Mouse (Mus musculus) erythroblast, adult 5-6 weeks (primary cell): Measurements from ENCODE around the gene Cldn1. TPM values are rescaled to one million over a fixed set of nuclear protein-coding genes. Genes with fewer than 3 reads are reported as not detected.

Experiments
- ATAC-seq: replicated peaks from 2 replicates; pipeline ENCODE4 v1.8.0; 2016; ENCODE audit warnings: moderate number of reproducible peaks, mild to moderate bottlenecking, moderate TSS enrichment, inconsistent platforms; ENCODE audit not compliant: poor library complexity, low FRiP score, severe bottlenecking
- total RNA-seq, 2 experiments: library from RNA; stranded (forward) in 1 of 2; stranded (reverse) in 1 of 2; fragments of 150-400 nt in 1 of 2; fragments of 200-764, 138-1000 nt in 1 of 2; gene quantifications; 2 replicates each; pipeline versions ENCODE4 v1.2.3 to v1.2.4; 2015 to 2017; ENCODE audit warnings: low replicate concordance in 2 of 2

Cldn1 gene
- 6.0 and 6.1 TPM in 2 replicates for total RNA-seq (2015; ENCODE audit: low replicate concordance)
- total RNA-seq (2017; ENCODE audit: low replicate concordance) = 1.8 and 2.0 TPM in 2 replicates

- peak; percentile 57 for ATAC-seq
These were observed at the start of gene Cldn1 for GRCm38 (mm10) chr16:26371325-26372053. TSS of gene Cldn1 (minus strand) at chr16:26371841.

GRCm38 (mm10) chr16:26418616-26419015 is 47.0 kb upstream of the Cldn1 start:
- no peak for ATAC-seq

GRCm38 (mm10) chr16:26404070-26404469 is 32.4 kb upstream of the Cldn1 start:
- no peak for ATAC-seq

GRCm38 (mm10) chr16:26400971-26401370 is 29.3 kb upstream of the Cldn1 start:
- ATAC-seq = no peak

GRCm38 (mm10) chr16:26400549-26400948 is 28.9 kb upstream of the Cldn1 start:
- no peak for ATAC-seq

GRCm38 (mm10) chr16:26390936-26391335 is 19.3 kb upstream of the Cldn1 start:
- ATAC-seq = no peak

GRCm38 (mm10) chr16:26386159-26386558 is 14.5 kb upstream of the Cldn1 start:
- no peak for ATAC-seq

GRCm38 (mm10) chr16:26384112-26384649 is 12.5 kb upstream of the Cldn1 start:
- no peak for ATAC-seq

GRCm38 (mm10) chr16:26377170-26377569 is 5.5 kb upstream of the Cldn1 start:
- ATAC-seq = no peak

- ATAC-seq = no peak
These were observed 1.5 kb downstream of the Cldn1 start for GRCm38 (mm10) chr16:26370127-26370526.

GRCm38 (mm10) chr16:26369044-26369730 is 2.5 kb downstream of the Cldn1 start:
- no peak for ATAC-seq

GRCm38 (mm10) chr16:26368121-26368520 is 3.5 kb downstream of the Cldn1 start:
- no peak for ATAC-seq

- ATAC-seq = no peak
These were observed 10.9 kb downstream of the Cldn1 start for GRCm38 (mm10) chr16:26360694-26361093.

- no peak for ATAC-seq
These were observed 12.0 kb downstream of the Cldn1 start for GRCm38 (mm10) chr16:26359619-26360018.

GRCm38 (mm10) chr16:26358898-26359297 is 12.7 kb downstream of the Cldn1 start:
- no peak for ATAC-seq

GRCm38 (mm10) chr16:26357863-26358780 is 13.5 kb downstream of the Cldn1 start:
- ATAC-seq = no peak

- ATAC-seq = no peak
These were observed 16.1 kb downstream of the Cldn1 start for GRCm38 (mm10) chr16:26355513-26355912.

- ATAC-seq = no peak
These were observed 20.9 kb downstream of the Cldn1 start for GRCm38 (mm10) chr16:26350786-26351185.

- ATAC-seq = no peak
These were observed 22.8 kb downstream of the Cldn1 start for GRCm38 (mm10) chr16:26348809-26349208.

GRCm38 (mm10) chr16:26316281-26316680 is 55.4 kb downstream of the Cldn1 start:
- no peak for ATAC-seq
